Mouse (Mus musculus): ENCODE results near the gene Izumo4.
A peak's percentile ranks its signal among the peaks of the same experiment; 100 is the strongest.

The Izumo4 gene

DNA sequence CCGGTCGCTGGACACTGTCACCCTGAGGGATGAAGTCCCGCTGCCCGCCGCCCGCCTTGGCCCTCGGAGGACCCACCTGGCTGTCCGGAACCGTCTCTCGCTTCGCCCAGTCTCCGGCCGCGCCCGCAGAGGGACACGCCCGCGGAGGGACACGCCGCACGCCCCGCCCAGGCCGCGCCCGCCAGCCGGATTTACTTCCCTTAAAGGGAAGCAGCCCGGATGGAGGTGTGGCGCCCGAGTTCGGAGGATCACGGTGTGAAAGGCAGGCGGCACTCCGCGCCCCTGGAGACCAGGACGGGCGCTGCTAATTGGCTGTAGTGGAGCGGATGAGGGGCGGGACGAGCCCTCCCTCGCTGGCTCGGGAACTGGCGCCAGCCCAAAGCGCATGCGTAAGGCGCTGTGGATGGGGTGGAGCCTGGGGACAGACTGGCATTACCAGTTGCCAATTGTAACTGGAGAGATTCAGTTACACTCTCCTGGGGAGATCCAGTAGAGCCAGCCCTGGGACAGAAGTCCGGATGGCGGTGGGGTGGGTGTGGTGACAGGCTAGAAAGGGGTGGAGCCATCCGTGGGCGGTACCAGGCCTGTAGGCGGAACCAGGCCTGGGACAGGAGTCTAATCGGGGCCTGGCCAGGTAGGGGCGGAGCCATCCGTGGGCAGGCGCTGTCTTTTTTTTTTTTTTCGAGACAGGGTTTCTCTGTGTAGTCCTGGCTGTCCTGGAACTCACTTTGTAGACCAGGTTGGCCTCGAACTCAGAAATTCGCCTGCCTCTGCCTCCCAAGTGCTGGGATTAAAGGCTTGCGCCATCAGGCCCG, at the start of gene Izumo4, which contains the start of gene Mob3a:
Gene Izumo4 (plus strand): TSS at position 464 of the 815 bp plus-strand sequence.
Gene Mob3a (minus strand): TSS at position 257 of the 815 bp plus-strand sequence.
- peak; percentile 94 to 97 for DNase-seq (ENCODE audit: low spot score in 2 of 2)

DNA sequence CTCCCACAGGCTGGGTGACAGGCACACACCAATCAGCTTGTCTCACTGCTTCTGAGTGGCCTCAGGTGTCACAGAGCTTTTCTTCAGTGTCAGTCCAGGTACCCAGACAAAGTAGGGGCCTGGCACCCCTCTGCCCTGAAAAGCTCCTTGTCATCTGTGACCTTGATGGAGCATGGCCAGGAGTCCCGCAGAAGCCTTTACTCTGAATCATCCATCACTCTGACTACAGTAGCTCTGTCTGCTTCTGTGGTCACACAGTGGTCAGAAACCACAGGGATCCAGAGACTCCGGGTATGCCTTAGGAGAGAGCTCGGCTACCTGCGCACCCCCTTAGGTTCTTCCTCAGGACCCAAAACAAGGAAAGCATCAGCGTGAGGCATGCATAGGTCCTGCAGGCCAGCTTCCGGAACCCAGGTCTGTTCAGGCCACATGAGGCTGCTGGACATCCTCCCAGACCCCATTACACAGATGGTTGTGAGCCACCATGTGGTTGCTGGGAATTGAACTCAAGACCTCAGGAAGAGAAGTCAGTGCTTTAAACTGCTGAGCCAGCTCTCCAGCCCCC, 48.7 kb upstream of the Izumo4 start:
- no peak for DNase-seq (ENCODE audit: low spot score in 2 of 2)

DNA sequence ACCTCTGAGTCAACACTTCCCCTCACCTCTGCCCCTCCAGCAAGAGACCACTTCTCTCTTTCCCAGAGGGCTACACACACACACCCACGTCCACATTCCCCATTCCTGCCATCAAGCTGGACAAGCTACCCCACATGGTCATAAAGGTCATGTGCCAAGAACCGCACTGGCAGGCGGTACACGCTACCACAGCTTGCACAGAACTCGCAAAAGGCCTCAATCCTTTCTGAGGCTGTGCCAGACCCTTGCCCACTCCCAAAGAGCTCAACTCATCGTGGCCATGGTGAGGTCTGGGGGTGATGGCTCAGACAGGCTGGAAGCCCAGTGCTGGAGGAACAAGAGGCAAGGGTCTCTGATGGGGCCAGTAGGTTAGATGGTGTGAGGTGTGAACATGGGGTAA, 47.1 kb upstream of the Izumo4 start:
- DNase-seq (ENCODE audit: low spot score in 2 of 2) = no peak

DNA sequence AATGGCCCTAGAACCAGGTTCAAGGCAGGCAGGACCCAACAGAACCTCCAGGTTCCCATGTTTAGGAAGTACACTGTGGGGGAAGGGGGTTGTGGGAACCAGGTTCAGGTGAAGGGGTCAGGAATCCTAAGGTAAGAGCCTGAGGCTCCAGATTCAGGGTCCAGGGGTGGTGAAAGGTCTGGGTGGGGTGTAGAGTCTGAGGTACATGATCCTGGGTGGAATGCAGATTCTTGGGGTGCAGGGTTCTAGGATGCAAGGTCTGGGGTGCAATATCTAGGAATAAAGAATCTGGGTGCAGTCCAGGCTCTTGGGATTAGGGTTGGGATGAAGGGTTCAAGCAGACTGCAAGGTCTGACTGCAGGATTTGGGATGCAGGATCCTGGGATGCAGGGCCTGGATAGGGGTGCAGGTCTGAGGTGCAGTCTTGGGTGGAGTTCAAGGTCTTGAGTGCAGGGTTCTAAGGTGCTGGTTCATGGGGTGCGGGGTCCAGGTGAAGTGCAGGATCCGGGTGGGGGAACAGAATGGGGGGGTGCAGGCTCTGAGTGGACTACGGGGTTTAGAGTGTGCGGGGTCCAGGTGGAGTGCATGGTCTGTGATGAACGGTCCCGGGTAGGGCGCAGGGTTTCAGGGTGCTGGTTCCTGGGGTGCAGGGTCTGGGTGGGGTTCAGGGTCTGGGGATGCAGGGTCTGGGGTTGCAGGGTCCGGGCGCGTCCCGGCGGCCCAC, 46.4 kb upstream of the Izumo4 start:
- no peak for DNase-seq (ENCODE audit: low spot score in 2 of 2)

DNA sequence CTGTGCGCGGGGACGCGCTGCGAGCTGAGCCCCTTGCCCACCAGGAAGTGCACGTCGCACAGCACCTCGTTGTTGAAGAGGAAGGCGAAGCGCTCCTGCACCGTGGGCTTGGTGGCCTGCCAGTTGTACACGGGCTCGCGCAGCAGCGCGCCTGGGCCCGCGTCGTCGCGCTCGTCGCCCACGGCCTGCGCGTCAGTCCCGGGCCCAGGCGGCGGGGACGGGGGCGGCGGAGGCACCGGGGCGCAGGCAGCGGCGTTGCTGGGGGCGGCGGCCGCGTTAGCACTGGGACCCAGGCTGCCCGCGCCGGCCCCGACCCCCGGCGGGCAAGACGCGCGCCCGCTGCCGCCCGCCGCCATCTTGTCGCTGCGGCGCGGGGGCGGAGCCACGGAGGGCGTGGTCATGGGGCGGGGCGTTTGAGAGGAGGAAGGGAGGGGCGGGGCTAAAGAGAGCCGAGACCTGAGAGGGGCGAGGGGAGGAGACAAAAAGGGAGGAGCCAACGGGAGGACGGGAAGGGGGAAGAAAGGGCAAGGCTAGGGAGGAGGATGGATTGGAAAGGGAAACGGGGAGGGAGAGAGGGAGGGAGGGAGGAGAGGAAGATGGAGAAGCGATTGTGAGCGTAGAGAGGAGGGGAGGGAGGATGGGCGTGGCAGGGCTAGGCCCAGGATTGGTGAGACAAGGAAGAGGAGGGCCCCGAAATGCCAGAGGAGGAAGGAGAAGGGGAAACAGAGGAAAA, 45.7 kb upstream of the Izumo4 start:
- peak; percentile 76 to 86 for DNase-seq (ENCODE audit: low spot score in 2 of 2)

DNA sequence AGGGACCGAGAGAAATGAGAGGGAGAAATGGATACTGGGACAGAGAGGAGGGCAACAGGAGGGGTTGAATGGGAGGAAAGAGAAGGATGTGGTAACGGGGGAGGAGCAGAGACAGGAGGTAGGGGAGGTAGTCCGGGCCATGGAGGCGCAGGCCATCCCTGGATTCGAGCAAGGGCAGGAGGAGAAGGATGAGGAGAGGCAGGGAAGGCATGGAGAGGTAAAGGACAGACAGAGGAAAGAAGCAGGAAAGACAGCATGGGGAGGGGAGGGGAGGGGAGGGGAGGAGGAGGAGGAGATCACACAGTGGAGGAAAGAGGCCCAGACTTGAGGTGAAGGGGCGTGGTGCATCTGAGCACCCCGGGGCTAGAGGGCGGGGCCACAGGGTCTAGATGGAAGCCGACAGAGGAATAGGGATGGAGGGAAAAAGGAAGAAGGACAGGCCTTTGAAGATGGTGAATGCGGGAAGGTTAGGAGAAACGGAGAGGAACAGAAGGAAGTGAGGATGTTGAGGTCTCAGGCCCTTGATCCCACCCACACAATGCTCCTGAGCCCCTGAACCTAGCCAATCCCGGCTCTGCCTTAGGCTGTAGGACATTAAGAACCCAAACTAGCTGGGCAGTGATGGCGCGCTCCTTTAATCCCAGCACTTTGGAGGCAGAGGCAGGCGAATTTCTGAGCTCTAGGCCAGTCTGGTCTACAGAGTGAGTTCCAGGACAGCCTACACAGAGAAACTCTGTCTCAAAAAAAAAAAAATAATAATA, 44.9 kb upstream of the Izumo4 start, which contains the start of gene Btbd2:
Gene Btbd2 (minus strand): TSS at position 209 of the 761 bp plus-strand sequence.
- no peak for DNase-seq (ENCODE audit: low spot score in 2 of 2)

DNA sequence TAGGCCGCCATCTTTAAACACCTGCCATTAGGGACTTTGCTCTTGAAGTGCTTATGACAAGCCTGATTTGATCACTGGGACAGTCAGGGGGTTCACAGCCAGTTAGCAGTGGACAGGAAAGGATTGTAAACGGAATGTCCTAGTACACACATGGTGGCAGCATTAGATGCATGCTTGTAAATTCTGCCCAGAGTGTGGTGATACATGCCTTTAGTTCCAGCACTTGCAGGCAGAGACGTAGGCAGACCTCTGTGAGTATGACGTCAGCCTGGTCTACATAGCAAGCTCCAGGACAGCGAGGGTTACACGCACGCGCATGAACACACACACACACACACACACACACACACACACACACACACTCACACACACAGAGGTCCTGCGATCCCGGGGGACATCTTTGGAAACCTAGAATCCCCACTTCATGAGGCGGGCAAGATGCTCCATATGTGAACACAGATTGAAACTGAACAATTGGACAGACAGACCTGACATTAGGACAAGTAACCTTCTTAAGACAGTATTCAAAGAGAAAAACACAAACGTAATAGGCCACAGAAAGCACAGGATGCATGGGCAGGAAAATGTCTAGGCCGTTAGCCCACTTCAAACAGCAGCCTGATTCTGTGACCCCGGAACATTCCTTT, 43.7 kb upstream of the Izumo4 start:
- no peak for DNase-seq (ENCODE audit: low spot score in 2 of 2)

DNA sequence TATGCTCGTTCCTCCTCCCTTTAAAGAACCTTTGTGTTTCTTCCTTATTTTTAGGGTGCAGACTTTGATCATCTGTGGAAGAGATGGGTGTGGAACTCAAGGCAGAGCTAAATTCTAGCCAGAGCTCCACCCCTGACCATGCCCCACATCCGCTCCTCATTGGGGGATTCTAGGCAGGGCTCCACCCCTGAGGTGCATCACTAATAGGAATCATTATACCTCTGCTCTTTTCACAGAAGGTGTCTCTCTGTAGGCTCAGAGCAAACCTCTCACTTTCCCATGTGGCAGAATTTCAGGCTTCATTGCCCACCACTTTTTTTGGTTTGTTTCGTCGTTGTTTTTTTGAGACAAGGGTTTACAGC, 43.2 kb upstream of the Izumo4 start:
- DNase-seq (ENCODE audit: low spot score in 2 of 2) = no peak

DNA sequence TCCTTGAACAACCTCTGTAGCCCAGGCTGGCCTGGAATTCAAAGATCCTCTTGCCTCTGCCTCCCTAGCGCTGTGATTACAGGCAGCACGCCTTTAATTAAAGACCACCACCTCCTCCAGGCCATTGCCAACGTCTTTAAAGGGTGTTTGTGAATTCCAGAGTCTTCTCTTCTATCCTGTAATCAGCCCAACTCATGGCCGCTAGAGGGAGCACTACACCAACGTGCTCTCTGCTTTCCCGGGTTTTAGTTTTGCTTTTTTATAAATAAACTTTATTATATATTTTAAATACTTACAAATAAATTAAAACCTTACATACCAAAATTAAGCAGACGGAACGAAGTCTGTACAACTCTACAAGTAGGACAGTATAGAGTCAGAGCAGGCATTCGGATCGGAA, 42.8 kb upstream of the Izumo4 start:
- DNase-seq (ENCODE audit: low spot score in 2 of 2) = peak; percentile 60 to 68

DNA sequence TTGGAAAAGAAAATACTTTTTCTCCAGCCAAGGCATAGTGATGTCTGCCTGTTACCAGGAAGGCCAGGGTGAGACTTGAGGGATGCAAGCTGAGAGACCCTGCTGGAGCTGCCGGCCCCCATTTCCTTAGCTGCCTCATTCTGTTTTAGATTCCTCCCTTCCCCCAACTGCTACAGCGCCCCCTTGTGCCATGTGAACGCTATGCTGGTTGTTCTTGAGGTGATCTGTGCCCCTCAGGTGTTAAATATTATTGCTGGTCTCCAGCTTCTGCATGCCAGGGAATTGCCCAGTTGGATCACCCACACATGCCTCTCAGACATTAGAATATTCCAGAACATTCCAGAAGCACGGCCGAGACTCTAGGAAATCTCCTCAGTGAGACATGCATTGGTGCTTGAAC, 40.8 kb upstream of the Izumo4 start:
- no peak for DNase-seq (ENCODE audit: low spot score in 2 of 2)

DNA sequence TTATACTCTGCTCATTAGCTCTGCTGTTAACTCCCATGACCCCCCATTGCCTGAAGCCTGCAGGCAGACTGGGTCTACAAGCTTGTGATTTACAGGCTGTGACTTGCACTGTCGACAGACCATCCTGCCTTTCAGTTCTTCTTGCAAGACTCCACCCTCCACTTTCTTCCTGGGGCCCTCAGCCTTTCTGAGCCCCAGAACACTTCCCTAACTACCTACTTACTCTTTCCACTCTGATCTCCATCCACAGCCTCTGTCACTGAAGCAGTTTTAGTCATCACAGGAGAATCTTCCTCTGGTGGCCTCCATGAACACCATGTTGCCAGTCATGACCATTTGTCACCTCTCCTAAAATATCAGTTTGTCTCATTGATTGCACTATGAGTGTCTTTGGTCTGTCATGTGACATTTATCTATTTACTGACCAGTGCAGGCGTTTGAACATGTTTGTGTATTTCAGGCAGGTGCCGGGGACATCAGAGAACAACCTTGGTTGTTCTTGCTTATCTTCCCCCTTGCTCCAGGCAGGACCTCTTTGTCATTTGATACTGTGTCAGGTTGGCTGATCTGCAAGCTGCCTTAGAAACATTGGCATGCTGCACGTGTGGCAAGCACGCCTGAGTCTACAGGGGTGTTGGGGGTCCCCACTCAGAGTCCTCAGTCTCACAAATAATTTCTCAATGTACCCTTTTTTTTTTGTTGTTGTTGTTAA, 38.3 kb upstream of the Izumo4 start:
- no peak for DNase-seq (ENCODE audit: low spot score in 2 of 2)

DNA sequence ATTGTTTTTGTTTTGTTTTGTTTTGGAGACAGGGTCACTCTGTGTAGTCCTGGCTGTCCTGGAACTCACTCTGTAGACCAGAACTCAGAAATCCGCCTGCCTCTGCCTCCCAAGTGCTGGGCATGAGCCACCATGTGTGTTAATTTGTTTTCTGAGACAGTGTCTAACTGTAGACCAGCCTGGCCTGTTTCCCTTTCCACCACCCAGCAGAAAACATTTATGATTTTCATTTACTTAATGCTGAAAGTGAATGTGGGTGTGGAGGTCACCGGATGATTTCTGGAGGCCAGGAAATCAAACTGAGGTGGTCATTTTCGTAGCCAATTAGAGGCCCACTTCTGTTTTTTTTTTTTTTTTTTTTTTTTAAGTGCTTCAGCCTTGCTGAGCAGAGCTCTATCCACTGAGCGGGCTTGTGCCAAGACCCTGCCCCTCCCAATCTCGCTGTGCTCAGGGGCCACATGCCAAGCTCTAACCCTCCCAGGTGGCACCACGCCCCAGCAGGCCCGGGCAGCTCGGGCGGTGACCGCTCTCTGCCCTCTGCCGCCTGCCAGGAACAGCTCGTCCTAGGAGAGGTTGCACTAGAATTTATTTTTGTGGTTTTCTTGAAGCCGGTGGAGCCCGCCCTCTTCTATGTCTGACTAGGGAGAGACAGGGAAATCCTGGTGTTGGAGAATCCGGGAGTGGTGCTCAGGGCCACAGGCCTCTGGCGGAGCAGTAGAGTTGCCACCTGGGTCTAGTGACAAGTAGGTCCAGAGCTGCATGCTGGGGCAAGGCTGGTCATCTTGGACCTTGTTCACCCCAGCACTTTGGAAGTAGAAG, 37.6 kb upstream of the Izumo4 start:
- DNase-seq (ENCODE audit: low spot score in 2 of 2) = peak in 1 of 2 experiments; percentile 21

DNA sequence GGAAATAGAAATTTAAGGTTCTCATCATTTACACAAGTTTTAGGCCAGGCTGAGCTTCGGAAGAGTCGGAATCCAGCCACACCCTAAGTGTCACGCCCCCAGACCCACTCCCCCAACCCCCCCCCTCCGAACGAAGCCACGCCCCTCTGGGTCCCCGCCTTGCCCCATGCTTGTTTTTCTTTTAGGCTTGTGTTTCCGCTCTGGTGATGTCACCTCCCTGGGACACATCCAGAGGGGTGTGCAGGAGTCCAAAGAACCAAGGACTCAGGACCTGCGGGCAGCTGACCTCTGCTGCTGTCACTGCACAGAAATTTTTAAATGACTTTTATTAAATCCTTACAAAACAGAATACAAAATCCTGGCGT, 37.0 kb upstream of the Izumo4 start:
- DNase-seq (ENCODE audit: low spot score in 2 of 2) = no peak

DNA sequence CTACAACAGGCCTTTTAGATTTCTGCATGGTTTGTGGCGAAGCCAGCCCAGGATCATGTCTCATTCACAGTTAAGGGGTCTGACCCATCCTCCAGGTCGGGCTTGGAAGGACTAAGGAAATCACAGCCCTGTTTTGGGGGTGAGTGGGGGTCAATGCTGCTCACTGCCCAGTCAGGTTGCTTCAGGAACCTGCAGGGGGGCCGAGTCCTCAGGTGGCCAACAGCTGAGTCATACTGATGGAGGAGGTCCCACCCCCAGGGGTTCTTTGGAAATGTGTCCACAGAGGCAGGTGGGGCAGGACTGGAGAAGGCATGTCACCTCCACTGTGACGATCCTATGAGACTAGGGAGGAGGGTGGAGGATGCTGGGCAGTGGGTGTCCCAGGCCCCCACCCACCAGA, 36.5 kb upstream of the Izumo4 start:
- DNase-seq (ENCODE audit: low spot score in 2 of 2) = no peak

DNA sequence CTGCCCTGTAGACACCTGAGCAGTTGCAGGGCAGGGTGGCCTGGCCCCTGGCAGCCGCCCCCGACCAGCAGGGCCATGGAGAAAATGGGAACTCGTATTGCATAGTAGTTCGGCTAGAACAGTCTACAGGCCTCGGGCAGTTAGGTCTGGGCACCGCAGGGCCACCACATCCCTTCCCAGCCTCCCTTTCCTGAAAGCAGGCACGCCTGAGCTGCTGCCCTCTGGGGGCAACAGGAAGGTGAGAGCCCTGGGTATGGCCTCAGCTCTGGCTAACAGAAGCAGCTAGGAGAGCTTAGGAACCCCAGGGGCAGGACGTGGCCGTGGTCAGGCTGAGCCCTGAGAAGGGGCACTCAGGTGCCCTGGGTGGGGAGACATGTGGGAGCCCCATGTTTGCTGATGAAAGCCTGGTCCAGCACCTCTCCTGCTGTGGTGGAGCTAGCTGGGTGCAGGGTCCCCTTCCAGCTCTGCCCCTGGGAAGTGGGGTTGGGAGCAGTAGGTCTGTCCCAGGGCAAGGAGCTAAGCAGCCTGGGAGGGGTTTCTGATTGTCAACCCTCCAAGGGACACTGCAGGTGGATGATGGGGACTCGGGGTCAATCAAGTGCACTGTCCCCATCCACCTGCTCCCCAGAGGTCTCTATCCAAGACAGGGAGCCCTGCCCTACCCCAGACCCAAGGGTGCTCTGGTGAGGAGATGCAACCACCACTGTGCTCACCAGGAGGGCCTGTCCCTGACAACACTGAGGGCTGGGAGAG, 35.8 kb upstream of the Izumo4 start:
- DNase-seq (ENCODE audit: low spot score in 2 of 2) = no peak

DNA sequence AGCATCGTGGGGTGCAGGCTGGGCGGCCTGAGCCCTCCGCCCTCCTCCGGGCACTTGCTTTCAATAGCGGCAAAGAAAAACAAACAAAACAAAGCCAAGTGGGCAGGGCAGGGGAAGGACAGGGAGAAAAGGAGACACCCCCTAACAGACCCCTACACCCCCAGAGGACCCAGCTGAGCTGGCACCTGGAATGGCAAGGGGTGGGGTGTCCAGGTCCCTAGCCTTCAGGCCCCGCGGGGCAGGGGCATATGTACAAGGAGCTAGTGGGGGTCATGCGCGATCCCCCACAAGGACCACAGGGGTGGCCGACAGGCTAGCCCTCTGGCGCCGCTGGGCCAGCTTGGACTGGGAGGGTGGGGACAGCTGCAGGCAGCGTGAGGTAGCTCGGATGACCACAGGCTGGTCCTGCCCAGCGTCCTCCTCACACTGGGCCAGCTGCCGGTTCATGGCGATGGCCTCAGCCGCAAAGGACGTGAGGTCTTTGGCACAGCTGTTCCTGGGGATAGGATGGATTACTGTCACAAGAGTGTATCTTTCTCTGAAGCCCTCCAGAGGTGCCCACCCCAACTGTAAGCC, 35.1 kb upstream of the Izumo4 start:
- no peak for DNase-seq (ENCODE audit: low spot score in 2 of 2)

DNA sequence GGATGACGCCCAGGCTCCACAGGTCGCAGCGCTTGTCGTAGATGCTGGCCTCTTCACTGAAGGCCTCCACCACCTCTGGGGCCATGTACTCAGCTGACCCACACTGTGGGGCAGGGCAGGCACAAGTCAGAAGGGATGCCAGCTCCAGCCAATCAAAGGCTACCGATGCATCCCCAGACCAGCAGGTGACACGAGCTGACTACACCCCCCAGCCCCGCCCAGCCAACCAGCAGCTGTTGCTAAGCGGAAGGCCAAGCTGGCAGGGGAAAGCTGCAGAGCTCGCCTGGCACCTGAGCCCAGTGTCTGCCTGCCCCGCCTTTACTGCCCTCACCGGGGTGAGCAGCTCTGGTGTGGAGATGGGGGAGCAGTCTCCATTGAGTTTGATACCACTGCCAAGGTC, 33.4 kb upstream of the Izumo4 start:
- DNase-seq (ENCODE audit: low spot score in 2 of 2) = no peak

DNA sequence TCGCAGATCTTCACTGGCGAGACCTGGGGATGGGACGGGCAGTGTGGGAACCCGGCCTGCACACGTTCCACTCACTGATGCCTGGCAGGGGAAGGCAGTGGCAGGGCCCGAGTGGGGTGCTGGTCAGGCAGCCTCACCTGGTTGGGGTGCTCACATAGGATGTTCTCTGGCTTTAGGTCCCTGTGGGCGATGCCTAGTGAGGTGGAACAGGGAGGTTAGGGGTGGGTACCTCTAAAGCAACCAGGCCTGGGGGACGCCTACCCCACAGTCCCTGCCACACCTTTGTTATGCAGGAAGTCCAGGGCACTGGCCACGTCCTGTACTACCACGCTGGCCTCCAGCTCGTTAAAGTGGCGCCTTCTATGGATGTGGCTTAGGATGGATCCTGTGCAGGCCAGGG, 33.0 kb upstream of the Izumo4 start:
- DNase-seq (ENCODE audit: low spot score in 2 of 2) = no peak

All from frontal cortex, postnatal 25 days (tissue).